Comparison of ENCODE assay signal across 12 mouse cellular contexts in genomic region chr13:54332921-54333477, GRCm38 (mm10). TPM values are rescaled to one million over a fixed set of nuclear protein-coding genes. Genes with fewer than 3 reads are reported as not detected.
DNase-seq lines count a peak whose midpoint lies in the region; ATAC-seq lines count a peak whose summit lies in the region.
"Had no signal": no experiment of that assay in that cellular context is flagged by ENCODE, and none has a peak within 500 bp of the region (broad histone marks: within the 10 kb centered on the region; RNA-seq: fewer than 3 reads in every experiment).

No protein-coding gene starts in this region.

- WGBS in kidney, embryonic 16.5 days = 75% methylated on average over 8 of the region's 8 CpGs
- 57% methylated on average over 8 of the region's 8 CpGs for WGBS in intestine, embryonic 15.5 days

- H3K4me2 ChIP-seq in kidney, embryonic 16.5 days (replicated peaks; ENCODE audit: low read depth, low read length) = no peak overlapping the region
- no peak overlapping the region for H3K4me2 ChIP-seq in intestine, embryonic 15.5 days (replicated peaks)
- H3K4me2 ChIP-seq: hindbrain, embryonic 13.5 days had no signal

- H3K9me3 ChIP-seq in kidney, embryonic 16.5 days (ENCODE audit: low read length) = no peaks in the 10 kb centered on the region
- no peaks in the 10 kb centered on the region for H3K9me3 ChIP-seq in intestine, embryonic 15.5 days
- H3K9me3 ChIP-seq: hindbrain, embryonic 13.5 days had no signal

- H3K9ac ChIP-seq in kidney, embryonic 16.5 days (replicated peaks; ENCODE audit: low read length) = no peak overlapping the region
- no peak overlapping the region for H3K9ac ChIP-seq in intestine, embryonic 15.5 days
- H3K9ac ChIP-seq: hindbrain, embryonic 13.5 days had no signal

- H3K4me1 ChIP-seq in kidney, embryonic 16.5 days (ENCODE audit: insufficient read depth, low read length) = peaks cover 26% of the 10 kb centered on the region
- peaks cover 15% of the 10 kb centered on the region for H3K4me1 ChIP-seq in intestine, embryonic 15.5 days (replicated peaks)

- peak overlapping the region; percentile 59; the same call in 1 of the 2 replicates for H3K27ac ChIP-seq in kidney, embryonic 16.5 days (ENCODE audit: low read length)
- peak overlapping the region; percentile 83; the same call in 1 of the 2 replicates for H3K27ac ChIP-seq in intestine, embryonic 15.5 days

- H3K4me3 ChIP-seq in kidney, embryonic 16.5 days (ENCODE audit: low read length) = no peak overlapping the region
- no peak overlapping the region for H3K4me3 ChIP-seq in intestine, embryonic 15.5 days (replicated peaks)
- H3K4me3 ChIP-seq: hindbrain, embryonic 13.5 days had no signal

- no peak for ATAC-seq in kidney, embryonic 16.5 days (ENCODE audit: low FRiP score, low TSS enrichment)
- no peak for ATAC-seq in intestine, embryonic 15.5 days

- DNase-seq in cerebellum, adult 9-10 months = peak; percentile 52
- DNase-seq in cerebellum, adult 8-10 months = no peak
- DNase-seq in kidney, postnatal 36 days = no peak
- peak; percentile 51 for DNase-seq in 416B (ENCODE audit: low read depth)
- no peak for DNase-seq in urinary bladder, adult 2 months (ENCODE audit: low spot score)
- no peak for DNase-seq in ovary, adult 18-20 months (ENCODE audit: low spot score)
- DNase-seq: cerebellum, adult 9-11 months; spleen, adult 18-20 months; thymus, postnatal 4 days had no signal

- no peaks in the 10 kb centered on the region for H3K27me3 ChIP-seq in kidney, embryonic 16.5 days (ENCODE audit: insufficient read depth, low read length)
- no peaks in the 10 kb centered on the region for H3K27me3 ChIP-seq in intestine, embryonic 15.5 days (replicated peaks)
- H3K27me3 ChIP-seq: hindbrain, embryonic 13.5 days had no signal

- no peaks in the 10 kb centered on the region for H3K36me3 ChIP-seq in kidney, embryonic 16.5 days (ENCODE audit: insufficient read depth, low read length)
- no peaks in the 10 kb centered on the region for H3K36me3 ChIP-seq in intestine, embryonic 15.5 days
- H3K36me3 ChIP-seq: hindbrain, embryonic 13.5 days had no signal

RNA-seq across cellular contexts. Expression of gene Cplx2, which starts 38.1 kb away (rescaled TPM):
- polyA plus RNA-seq in kidney, embryonic 16.5 days (2015; fragmentation: Nextera tagmentation; extraction: Ambion mirVana) = 5.8 and 6.0 TPM in 2 replicates
- 3.2 and 3.4 TPM in 2 replicates for polyA plus RNA-seq in intestine, embryonic 15.5 days (2015; fragmentation: Nextera tagmentation; extraction: Ambion mirVana)
- 5.7 and 10.5 TPM in 2 replicates for polyA plus RNA-seq in urinary bladder, adult 2 months (2012; rRNA removed)

Comparison
In these comparisons a context has a peak if more than half of its experiments do, and no peak if none do; other contexts are left out.
1. DNase-seq: peak in cerebellum, adult 9-10 months (single experiment) and 416B (single experiment); none in cerebellum, adult 8-10 months (single experiment), kidney, postnatal 36 days (0 of 2), urinary bladder, adult 2 months (single experiment) and ovary, adult 18-20 months (single experiment).